Mouse (Mus musculus) adrenal gland, postnatal 4 days (tissue): ENCODE measurements around the gene Smarcal1. TPM values are rescaled to one million over a fixed set of nuclear protein-coding genes. Genes with fewer than 3 reads are reported as not detected.

Experiments used
- DNase-seq, 2 experiments: peaks; one replicate each; pipeline ENCODE4 v3.0.0; 2021 to 2022; ENCODE audit warnings: low spot score in 2 of 2, mixed read lengths in 2 of 2
- long read RNA-seq, 2 experiments: library from polyadenylated mRNA; stranded (forward); transcript quantifications; one replicate each; pipeline ENCODE4 v2.0.0; 2021
- total RNA-seq, 2 experiments: library from RNA; stranded (reverse); gene quantifications; 2 replicates each; pipeline ENCODE4 v1.2.3; 2021

Smarcal1 gene
- 10 to 100 TPM; 47.5 to 52.2 TPM for total RNA-seq
- long read RNA-seq, experiment 1, transcript Smarcal1-201 (17 exons, 3,059 nt): major isoform, 7 of 13 reads
- long read RNA-seq, experiment 1, partial matches to known transcripts: 3 of 13 reads
- long read RNA-seq, experiment 1, other reads (novel, unspliced or antisense): 2 of 13 reads
- long read RNA-seq, experiment 2, transcript Smarcal1-201 (17 exons, 3,059 nt): major isoform, 16 of 38 reads
- long read RNA-seq, experiment 2, partial matches to known transcripts: 16 of 38 reads
- long read RNA-seq, experiment 2, other reads (novel, unspliced or antisense): 4 of 38 reads

DNA sequence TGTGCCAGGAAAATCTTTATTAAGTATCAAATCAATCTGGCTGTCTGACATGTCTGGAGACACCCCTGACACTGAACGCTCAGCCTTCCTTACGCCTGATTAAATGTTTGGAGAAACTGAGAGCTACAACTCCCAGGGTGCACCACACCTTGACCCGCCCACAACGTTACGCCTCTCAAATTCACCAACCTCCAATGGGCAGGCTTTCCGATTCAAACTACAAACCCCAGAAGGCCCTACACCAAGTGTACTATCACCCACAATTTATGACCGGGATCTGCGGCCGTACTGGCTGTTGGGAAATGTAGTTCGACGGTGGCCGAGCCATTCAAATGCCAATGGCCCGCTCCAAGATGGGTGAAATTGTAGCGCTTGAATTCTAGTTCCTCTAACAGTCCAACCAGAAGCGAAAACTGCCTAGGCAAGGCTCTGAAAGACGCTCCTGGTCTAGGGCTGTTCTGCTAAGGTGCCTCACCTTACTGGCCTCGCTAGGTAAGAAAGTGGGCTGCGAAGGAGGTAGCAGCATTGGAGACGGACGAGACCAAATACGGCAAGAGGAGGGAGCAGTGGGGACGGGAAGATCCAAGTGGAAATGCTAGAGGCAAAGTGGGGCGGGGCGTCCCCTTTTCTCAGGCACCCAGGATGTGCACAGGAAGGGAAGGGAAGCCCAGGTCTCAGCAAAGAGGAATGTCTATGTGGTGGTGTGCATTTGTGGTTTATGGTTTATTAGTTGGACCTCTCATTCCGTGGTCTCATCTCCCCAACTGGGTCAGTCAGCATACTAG lies at the start of gene Smarcal1:
Gene Smarcal1 (plus strand): TSS at position 305 of the 785 bp plus-strand sequence.
- DNase-seq: peak; percentile 54 to 82

DNA sequence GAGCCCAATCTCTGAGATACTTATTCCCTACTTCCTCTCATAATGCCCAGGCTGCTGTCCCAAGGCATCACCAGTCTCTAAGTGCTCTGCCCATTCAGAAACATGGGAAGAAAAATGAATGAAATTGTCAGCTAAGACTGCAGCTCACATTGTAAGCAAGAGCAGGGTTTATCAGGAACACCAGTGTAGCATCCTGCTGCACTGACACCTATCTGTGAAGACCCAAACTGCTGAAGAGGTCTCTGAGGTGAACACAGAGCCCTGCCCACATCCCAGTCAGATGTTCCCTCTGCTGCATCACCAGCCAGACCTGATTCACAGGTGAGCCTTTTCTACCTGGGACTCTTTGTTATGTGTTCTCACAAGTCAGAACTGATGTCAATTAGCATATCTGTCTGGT lies 49.6 kb upstream of the Smarcal1 start:
- no peak for DNase-seq

- DNase-seq: no peak
Measured at GRCm38 (mm10) chr1:72535725-72536571, 47.1 kb upstream of the Smarcal1 start.

DNA sequence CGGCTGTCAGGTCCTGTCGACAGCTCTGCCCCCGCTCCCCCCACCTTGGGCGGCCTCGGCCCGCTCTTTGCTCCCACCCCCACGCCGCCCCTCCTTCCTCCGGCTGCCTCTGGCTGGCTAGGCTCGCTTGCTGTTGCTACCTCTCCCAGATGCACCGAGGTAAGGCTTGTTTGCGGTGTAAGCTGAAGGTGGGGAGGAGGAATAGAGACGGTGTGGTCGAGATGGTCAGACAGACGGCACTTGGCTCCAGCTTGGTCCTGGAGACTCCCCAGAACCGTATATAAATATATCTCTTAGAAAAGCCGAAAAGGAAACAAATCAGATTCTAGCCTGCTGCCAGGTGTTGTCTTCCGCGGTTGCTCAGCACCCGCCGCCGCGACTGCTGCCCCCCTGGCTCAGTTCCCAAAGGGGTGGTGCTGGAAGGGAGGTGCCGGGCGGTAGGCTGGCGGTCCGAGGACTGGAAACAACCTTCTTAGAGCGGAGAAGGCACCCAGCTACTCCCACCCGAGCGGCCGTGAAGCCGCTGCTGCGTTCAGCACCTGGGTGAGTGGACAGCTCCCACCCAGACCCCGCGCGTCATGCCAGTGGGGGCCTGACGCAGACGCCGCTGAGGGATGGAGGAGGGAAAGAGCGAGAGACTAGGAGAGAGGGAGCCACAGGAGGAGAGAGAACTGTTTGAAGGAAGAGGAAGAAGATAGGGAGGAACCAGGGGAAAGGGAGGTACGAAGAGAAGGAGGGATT lies 46.3 kb upstream of the Smarcal1 start, which contains the start of gene March4:
Gene March4 (minus strand): TSS at position 320 of the 741 bp plus-strand sequence.
- peak; percentile 47 to 51 for DNase-seq

DNA sequence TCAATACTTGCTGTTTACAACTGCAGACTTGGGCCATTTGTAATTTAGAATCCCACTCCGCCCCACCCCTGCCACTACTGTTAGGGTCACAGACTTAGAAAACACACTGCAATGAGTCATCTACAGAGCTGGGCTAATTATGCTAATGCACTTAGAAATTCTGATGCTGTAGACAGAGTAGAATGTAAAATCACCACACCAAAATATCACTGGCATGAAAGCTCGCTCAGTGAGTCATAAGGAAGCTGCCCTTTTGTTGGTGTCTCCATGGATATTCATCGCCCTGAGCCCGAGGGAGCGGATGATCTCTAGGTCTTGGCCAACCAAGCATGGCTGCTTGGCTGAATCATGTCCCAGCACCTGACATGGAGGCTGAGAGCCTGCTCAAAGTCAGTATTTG lies 44.8 kb upstream of the Smarcal1 start:
- no peak for DNase-seq

DNA sequence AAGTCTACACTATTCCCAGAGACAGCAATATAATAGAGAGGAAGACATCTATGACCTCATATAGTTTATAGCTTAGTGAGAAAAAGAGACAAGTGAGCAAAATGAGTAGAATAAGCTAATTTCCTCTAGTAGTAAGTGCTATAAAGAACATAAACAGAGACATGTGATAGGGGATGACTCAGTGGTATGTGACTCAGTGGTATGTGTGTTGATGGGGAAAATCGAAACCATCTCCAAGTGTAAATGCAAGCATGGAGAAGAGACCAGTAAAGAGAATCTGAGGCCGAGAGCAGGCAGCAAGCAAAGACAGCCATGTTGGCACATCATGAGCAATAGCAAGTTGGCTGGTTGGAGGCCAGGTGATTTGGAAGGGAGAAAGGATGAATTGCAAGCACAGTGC lies 32.7 kb upstream of the Smarcal1 start:
- no peak for DNase-seq

DNA sequence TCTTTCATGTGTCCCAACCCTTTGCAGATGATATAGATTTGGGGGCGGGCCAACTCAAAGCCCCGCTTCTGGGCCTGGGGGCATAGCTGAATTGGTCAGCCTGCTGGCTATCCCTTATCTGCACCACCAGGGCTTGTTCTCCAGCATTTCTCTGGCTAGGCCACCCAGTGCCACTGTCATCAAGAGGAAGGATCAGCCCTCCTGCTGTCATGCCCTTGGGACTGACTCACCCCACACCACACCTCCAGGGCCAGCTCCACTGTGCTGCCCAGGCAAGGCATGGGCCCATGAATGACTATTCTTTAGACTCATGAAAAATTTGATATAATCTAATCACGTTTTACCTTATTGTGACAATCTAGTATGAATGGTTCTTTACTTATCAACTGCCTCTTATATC lies 26.6 kb upstream of the Smarcal1 start:
- DNase-seq: no peak

- DNase-seq: no peak
Measured at GRCm38 (mm10) chr1:72558625-72559024, 24.4 kb upstream of the Smarcal1 start.

GRCm38 (mm10) chr1:72564334-72564962 lies 18.6 kb upstream of the Smarcal1 start:
- no peak for DNase-seq

GRCm38 (mm10) chr1:72567056-72567455 lies 16.0 kb upstream of the Smarcal1 start:
- DNase-seq: no peak

GRCm38 (mm10) chr1:72568725-72569124 lies 14.3 kb upstream of the Smarcal1 start:
- DNase-seq: no peak

DNA sequence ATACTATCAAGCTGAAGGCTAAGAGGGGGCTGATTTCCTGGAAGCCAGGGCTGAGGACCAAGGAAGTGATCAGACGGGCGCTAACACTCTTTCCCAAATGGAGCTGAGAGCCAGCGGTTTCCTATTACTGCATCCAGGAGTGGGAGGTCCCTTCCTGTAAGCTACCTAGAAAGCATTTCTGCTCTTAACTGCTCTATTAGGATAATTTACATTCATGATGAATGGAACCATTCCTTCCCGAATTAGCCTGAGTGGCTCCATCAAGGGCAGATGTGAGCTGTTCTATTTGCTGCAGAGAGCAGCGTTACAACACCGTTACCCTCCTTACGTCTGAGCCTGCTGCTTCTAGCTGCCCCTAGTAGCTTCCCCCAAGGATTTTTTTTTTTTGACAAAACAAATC lies 9.0 kb upstream of the Smarcal1 start:
- no peak for DNase-seq

DNA sequence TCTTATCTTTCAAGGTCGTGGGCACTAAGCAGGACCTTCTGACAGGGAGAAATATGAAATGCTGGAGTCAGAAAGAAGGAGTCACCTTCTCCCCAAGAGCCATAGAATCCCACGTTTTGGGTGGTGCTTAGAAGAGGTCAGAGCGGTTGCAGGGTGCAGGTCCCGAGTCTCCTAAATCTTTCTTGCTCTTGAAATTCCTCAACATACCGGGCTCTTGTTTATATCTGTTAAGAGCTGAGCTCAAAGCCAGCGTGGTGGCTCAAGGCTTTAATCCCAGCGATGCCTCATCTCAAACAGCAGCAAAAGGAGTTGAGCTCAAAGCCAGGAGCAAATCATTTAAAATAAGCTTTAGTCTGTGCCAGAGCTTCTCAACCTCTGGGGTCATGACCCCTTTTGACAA lies 8.4 kb upstream of the Smarcal1 start:
- no peak for DNase-seq

- no peak for DNase-seq
Measured at GRCm38 (mm10) chr1:72575121-72575520, 7.9 kb upstream of the Smarcal1 start.

DNA sequence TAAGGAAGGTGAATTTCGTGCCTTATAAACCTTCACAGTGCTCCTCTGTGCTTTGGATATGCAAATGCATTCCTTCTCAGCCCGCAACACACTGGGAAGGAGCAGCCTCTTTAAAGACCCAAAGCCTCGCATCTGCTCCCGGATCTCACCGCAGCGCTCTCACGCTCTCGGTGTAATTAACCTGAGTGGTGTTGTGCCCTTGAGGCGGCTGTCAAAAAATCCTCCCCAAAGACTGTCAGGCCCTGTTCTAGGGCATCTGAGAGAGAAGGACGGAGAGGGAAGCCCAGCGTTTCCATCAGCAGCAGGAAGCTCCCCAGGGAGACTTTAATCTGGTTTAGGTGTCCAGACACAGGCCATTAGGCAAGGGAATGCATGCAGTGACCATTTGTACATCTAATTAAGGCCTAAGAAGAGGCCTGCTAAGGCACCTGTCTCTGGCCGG lies 5.5 kb upstream of the Smarcal1 start:
- no peak for DNase-seq

DNA sequence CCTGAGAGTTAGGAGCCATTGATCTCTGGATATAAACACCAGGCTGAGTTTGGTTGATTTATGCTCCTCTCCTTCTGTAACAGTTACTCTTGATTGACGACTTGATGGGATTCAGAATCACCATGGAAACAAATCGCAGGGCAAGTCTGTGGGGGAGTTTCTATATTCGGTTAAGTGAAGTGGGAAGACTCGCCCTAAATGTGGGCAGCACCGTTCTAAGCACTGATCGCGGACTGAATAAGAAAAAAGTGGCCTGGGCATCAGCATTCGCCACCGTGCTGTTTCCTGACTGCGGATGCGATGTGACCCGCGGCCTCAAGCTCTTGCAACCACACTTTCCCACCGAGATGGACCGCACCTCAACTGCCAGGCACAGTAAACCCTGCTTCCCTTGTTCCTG lies 4.7 kb upstream of the Smarcal1 start:
- DNase-seq: no peak

DNA sequence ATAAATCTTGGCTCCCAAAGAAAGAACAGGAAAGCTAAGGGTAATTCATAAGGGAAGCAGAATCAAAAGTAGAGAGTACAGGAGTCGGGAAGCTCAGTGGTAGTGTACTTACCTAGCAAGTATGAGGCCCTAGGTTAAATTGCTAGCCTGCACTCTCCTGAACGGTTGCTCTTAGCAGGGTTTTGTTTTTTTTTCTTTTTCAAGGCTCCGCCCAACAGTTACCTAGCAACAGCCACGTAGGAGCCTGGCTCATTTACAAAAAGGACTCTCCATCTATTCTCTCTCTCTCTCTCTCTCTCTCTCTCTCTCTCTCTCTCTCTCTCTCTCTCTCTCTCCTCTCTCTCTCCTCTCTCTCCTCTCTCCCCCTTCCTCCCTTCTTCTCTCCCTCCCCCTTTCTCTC lies 4.2 kb upstream of the Smarcal1 start:
- DNase-seq: no peak

- no peak for DNase-seq
Measured at GRCm38 (mm10) chr1:72583906-72584305, 855 bp downstream of the Smarcal1 start.

DNA sequence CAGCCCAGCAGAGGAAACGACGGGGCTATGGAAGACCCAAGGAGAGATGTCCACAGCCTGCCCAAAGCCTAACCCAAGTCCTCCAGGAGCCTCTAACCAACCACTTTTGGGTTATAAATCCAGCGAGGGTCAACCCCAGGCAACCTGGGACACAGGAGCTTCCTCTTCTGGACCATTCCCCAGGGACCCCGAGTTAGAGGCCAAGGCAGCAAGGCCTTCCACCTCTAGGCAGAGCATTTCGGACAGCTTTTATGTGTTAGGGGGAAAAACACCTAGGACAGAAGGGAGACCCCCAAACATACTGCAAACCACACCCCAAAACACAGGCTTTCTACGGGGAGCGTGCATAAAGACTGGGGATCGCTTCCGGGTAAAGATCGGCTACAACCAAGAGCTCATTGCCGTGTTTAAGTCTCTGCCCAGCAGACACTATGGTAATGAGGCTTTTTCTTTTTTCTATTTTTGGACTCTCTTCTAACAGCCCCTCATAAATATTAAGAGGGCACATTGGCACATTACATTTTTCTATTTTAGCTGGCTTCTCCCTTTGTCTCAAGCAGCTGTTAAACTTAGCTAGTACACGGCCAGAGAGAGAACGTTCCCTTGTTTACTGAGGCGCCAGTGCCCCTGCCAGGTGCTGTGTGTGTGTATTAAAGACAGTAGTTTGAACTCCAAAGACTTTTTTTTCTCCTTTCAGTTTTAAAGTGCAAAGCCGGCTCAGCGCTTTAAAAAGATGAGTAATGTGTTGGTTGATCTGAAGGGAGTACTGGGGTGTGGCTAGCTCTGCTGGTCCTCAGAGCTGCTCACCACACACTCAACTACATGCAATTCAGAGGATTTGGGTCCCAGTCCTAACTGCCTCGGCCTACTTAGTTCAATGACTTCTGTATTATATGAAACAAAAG lies 3.2 kb downstream of the Smarcal1 start:
- no peak for DNase-seq
